Mouse (Mus musculus) embryonic facial prominence, embryonic 11.5 days (tissue): ENCODE data around the gene Cdc42bpb. TPM values are rescaled to one million over a fixed set of nuclear protein-coding genes. Genes with fewer than 3 reads are reported as not detected.

ENCODE experiments used
- ATAC-seq: fragments of 200-750 bp; cut with Nextera tagmentation; replicated peaks from 2 replicates; pipeline ENCODE4 v1.8.0; 2017; ENCODE audit warnings: low read depth; ENCODE audit not compliant: insufficient number of reproducible peaks, low FRiP score, low TSS enrichment
- DNase-seq: peaks from one replicate; pipeline ENCODE4 v3.0.0-alpha.2; 2015; ENCODE audit warnings: low spot score
- H3K27ac ChIP-seq: fragments of 300-500 bp; sonication (generic); replicated peaks from 2 replicates; pipeline ENCODE4 v1.5.1; 2014; ENCODE audit warnings: mild to moderate bottlenecking, low read depth, low read length, control low read depth
- H3K27me3 ChIP-seq: fragments of 300-500 bp; sonication (generic); 2 replicates; pipeline ENCODE4 v1.6.1; 2014; ENCODE audit warnings: mild to moderate bottlenecking, low read length, moderate library complexity, mixed read lengths; ENCODE audit not compliant: control insufficient read depth, insufficient read depth
- H3K36me3 ChIP-seq: fragments of 300-500 bp; sonication (generic); replicated peaks from 2 replicates; pipeline ENCODE4 v1.6.1; 2014; ENCODE audit warnings: low read depth, mild to moderate bottlenecking, low read length, moderate library complexity, mixed read lengths; ENCODE audit not compliant: control insufficient read depth, insufficient read depth
- H3K4me1 ChIP-seq: fragments of 300-500 bp; sonication (generic); 2 replicates; pipeline ENCODE4 v1.6.1; 2014; ENCODE audit warnings: low read length, mixed read lengths; ENCODE audit not compliant: control insufficient read depth, insufficient read depth
- H3K4me2 ChIP-seq: fragments of 300-500 bp; sonication (generic); 2 replicates; pipeline ENCODE4 v1.6.1; 2014; ENCODE audit warnings: low read depth, mild to moderate bottlenecking, control low read depth, low read length, moderate library complexity
- H3K4me3 ChIP-seq: fragments of 300-500 bp; sonication (generic); 2 replicates; pipeline ENCODE4 v1.5.1; 2014; ENCODE audit warnings: low read depth, low read length, control low read depth
- H3K9ac ChIP-seq: fragments of 300-500 bp; sonication (generic); replicated peaks from 2 replicates; pipeline ENCODE4 v1.6.1; 2014; ENCODE audit warnings: mild to moderate bottlenecking, control low read depth, low read length
- H3K9me3 ChIP-seq: fragments of 300-500 bp; sonication (generic); replicated peaks from 2 replicates; pipeline ENCODE4 v1.6.1; 2016; ENCODE audit warnings: mild to moderate bottlenecking, low read length, inconsistent platforms, mixed read lengths; ENCODE audit not compliant: control insufficient read depth
- WGBS: fragments of 180-500 bp; shearing (Covaris S2); extraction: QIAGEN DNeasy Blood & Tissue Kit; methylation state at CpG from one replicate; pipeline ENCODE4 v1.1.7; 2014; 5-methylcytosine and 5-hydroxymethylcytosine counted together
- polyA plus RNA-seq: library from polyadenylated mRNA; unstranded; fragments of >200 nt; fragmentation: Nextera tagmentation; extraction: Ambion mirVana; gene quantifications from 2 replicates; pipeline ENCODE4 v1.2.1, GENCODE M21; 2014

Gene Cdc42bpb
- polyA plus RNA-seq, 1 experiment from 2014 or later, result 19.9 TPM

DNA sequence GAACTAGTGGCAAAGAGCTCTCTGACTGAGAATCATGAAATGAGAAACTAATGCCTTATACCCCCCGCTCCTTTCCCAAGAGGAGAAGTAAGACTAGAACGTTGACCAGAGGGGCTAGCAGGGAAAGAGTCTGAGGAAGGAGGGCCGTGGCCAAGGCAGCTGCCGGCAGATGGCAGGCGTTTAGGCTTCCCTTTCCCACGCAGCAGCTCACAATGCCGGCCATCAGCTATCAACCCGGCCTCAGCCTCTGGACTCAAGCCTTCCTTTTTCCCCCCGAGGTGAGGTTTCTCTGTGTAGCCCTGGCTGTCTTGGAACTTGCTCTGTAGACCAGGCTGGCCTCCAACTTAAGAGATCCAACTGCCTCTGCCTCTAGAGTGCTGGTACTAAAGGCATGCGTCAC lies 25.0 kb downstream of the Cdc42bpb start:
- Histone ChIP-seq H3K27ac (no peak overlapping the region), H3K36me3 (no peaks in the 10 kb centered on the region; the same call in 1 of the 2 replicates), H3K4me2 (no peak overlapping the region), H3K4me3 (no peak overlapping the region), H3K27me3 (no peaks in the 10 kb centered on the region), H3K9ac (no peak overlapping the region), H3K4me1 (no peaks in the 10 kb centered on the region), H3K9me3 (no peaks in the 10 kb centered on the region)
- ATAC-seq, result no peak
- 81% methylated on average over 10 of the region's 10 CpGs for WGBS
- DNase-seq, result no peak

DNA sequence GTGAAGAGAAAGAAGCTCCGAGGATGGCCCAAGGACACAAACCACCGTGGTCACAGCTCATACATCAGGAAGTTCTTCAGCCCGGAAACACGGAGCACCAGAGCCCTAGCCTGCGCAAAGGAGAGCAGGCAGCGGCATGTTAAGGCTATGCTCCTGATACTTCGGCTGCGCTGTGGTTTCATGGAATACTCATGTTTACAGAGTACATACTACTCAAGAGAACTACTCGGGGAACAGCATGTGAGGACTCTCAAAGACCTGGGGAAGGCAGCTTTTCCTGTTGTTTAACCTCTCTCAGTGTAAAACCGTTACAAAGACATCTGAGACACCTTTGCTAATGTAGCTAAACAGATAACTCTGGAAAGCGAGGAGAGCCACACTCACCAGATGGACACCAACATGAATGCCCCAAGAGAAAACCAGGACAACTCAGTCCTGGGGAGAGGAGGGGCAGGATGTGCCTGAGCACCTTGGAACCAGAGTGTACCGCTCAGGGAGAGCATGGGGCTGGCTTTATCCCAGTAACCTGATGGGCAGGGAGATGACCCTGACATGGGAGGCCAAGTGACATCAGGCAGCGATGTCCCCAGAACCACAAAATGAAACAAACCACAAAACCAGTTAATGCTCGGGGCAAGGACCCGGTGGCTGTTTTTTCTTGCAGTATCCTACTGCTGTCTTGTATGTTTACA lies 27.8 kb downstream of the Cdc42bpb start:
- ATAC-seq (no peak), DNase-seq (no peak)
- no peak overlapping the region for H3K9ac ChIP-seq
- H3K9me3 ChIP-seq, result no peaks in the 10 kb centered on the region
- H3K27me3 ChIP-seq, result no peaks in the 10 kb centered on the region
- no peaks in the 10 kb centered on the region; the same call in 1 of the 2 replicates for H3K36me3 ChIP-seq
- H3K27ac ChIP-seq, result no peak overlapping the region
- H3K4me2 ChIP-seq, result no peak overlapping the region
- H3K4me1 ChIP-seq, result no peaks in the 10 kb centered on the region
- 93% methylated on average over 15 of the region's 15 CpGs for WGBS
- no peak overlapping the region for H3K4me3 ChIP-seq

DNA sequence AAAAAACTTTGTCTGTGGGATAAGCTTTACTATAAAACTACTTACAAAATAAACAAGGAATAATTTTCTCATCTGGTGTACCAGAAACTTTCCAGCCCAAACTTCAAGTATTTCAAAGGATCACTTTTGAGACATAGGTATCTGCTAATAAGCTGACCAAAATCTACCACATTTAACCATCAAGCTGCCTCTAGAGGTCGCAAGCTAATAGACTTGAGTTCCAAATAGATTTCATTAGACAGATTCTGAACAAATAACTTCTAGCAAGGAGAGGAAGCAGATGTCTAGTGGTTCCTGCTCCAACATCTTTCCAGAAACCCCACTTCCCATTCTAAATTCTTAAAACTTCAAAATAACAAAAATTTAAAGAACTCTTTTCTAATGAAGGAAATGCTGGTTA lies 33.6 kb downstream of the Cdc42bpb start:
- Histone ChIP-seq H3K4me3 (no peak overlapping the region), H3K4me2 (no peak overlapping the region), H3K4me1 (no peaks in the 10 kb centered on the region), H3K9me3 (no peaks in the 10 kb centered on the region), H3K9ac (no peak overlapping the region), H3K36me3 (peaks cover 3% of the 10 kb centered on the region), H3K27ac (no peak overlapping the region), H3K27me3 (no peaks in the 10 kb centered on the region)
- DNase-seq (no peak), ATAC-seq (no peak)
- WGBS, result 72% methylated on average over 1 of the region's 1 CpGs

DNA sequence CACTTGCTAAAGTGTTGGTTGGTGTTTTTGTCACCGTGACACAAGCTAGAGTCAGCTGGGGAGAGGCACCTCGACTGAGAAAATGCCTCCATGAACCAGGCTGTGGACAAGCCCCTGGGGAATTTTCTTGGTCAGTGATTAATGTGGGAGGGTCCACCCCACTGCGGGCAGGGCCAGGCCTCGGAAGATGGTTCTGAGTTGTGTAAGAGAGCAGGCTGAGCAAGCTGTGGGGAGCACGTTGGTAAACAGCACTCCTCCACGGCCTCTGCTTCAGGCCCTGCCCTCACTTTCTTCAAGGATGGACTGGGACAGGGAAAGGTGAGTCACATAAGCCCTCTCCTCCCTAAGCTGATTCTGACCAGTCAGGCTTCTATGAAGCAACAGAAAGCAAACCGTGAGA lies 36.8 kb downstream of the Cdc42bpb start:
- Histone ChIP-seq H3K4me3 (no peak overlapping the region), H3K9ac (no peak overlapping the region), H3K4me2 (no peak overlapping the region), H3K27me3 (no peaks in the 10 kb centered on the region), H3K36me3 (peaks cover 5% of the 10 kb centered on the region; the same call in 1 of the 2 replicates), H3K9me3 (no peaks in the 10 kb centered on the region), H3K27ac (no peak overlapping the region), H3K4me1 (no peaks in the 10 kb centered on the region)
- no peak for ATAC-seq
- 89% methylated on average over 7 of the region's 7 CpGs for WGBS
- DNase-seq, result no peak

DNA sequence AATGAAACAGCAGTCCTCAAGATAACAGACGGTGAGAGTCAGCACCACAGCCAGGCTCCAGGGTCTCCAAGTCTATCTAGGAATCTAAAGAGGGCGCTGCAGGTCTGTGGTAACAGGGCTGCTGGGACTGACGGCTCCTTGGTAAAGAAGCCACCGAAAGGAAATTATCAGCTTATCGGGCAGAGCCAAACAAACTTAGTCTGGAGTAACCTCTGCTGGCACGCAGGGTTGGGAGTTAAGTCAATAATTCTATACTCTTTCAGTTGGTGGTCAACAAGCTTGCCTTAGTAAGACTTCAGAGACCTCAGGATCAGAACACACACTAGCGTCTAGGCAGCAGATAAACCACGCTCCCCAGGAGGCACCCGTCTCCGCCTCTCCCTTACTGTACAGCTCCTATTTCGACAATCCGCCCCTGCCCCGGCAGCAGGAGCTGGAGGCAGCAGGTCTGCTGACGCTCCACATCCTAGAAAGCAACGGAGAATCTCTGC lies 39.6 kb downstream of the Cdc42bpb start:
- ATAC-seq (no peak), DNase-seq (no peak)
- Histone ChIP-seq H3K9ac (no peak overlapping the region), H3K27ac (no peak overlapping the region), H3K4me2 (no peak overlapping the region), H3K36me3 (peaks cover 5% of the 10 kb centered on the region; the same call in 1 of the 2 replicates), H3K4me1 (no peaks in the 10 kb centered on the region), H3K9me3 (no peaks in the 10 kb centered on the region), H3K27me3 (no peaks in the 10 kb centered on the region), H3K4me3 (no peak overlapping the region)
- WGBS, result 77% methylated on average over 15 of the region's 15 CpGs

DNA sequence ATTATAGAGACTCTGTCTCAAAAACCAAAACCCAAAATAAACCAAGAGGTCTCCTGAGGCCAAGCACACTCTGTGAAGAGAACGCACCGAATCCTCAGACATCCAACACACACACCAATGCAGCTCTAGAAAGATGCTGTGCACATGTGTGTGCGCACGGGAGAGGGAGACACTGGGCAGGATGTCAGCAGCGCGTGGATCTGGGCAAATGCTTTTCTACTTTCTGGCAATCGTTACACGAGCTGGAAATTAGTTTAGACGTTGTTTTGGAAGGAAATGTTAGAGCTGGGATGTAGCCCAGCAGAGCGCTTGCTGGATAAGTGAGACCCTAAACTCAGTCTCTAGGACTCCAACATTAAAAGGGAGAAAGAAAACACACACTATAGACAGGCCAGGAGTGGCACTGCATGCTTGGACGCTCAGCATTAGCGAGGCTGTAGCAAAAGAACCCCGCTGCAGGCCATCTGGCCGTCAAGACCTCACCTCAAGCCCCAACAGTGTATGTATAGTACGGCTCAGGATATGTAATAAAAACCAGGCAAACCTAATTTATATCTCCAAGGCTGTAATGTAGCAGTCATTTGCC lies 44.4 kb downstream of the Cdc42bpb start:
- Histone ChIP-seq H3K27ac (no peak overlapping the region), H3K9ac (no peak overlapping the region), H3K4me1 (no peaks in the 10 kb centered on the region), H3K27me3 (no peaks in the 10 kb centered on the region), H3K4me3 (no peak overlapping the region), H3K9me3 (no peaks in the 10 kb centered on the region), H3K36me3 (no peaks in the 10 kb centered on the region), H3K4me2 (no peak overlapping the region)
- ATAC-seq (no peak), DNase-seq (no peak)
- 76% methylated on average over 15 of the region's 15 CpGs for WGBS

DNA sequence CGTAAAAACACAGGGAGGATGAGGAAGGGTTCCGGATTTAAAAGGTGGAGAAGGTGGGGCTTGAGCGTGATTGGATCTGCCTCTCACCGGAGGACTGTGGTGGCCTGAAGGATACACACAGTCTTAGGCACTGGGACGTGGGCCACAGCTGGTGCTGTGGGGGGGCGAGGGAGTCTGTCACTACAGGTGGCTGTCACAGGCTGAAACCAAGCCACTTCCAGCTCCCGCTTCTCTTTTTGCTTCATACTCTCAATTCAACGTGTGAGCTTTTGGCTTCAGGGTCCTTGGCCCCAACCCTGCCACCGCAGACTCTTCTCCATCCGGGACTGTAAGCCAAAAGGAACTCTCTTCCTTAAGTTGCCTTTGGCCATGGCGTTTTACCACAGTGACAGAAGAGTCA lies 45.1 kb downstream of the Cdc42bpb start:
- H3K9me3 ChIP-seq, result no peaks in the 10 kb centered on the region
- ATAC-seq (no peak), DNase-seq (no peak)
- no peaks in the 10 kb centered on the region for H3K27me3 ChIP-seq
- no peak overlapping the region for H3K4me2 ChIP-seq
- no peaks in the 10 kb centered on the region for H3K4me1 ChIP-seq
- no peaks in the 10 kb centered on the region for H3K36me3 ChIP-seq
- 92% methylated on average over 11 of the region's 11 CpGs for WGBS
- no peak overlapping the region for H3K27ac ChIP-seq
- no peak overlapping the region for H3K4me3 ChIP-seq
- H3K9ac ChIP-seq, result no peak overlapping the region

DNA sequence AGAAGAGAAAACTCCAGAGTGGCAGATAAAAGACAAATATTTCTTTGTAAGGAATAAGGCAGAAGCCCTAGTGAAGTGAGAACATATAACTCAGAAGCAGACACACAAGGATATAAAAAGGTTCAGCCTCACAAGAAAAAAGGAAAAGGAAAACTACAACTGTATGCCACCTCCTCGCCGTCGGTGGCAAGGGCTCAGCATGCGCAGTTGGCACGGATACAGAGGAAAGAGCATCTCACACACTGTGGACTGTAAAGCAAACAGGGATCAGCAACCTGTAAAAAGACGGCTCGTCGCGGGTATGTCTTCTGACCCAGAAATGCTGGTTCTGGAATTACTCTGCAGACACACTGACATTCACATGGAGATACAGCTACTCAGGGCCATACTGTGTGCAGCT lies 45.9 kb downstream of the Cdc42bpb start:
- Histone ChIP-seq H3K9me3 (no peaks in the 10 kb centered on the region), H3K27me3 (no peaks in the 10 kb centered on the region), H3K4me1 (no peaks in the 10 kb centered on the region), H3K4me2 (no peak overlapping the region), H3K27ac (no peak overlapping the region), H3K4me3 (no peak overlapping the region), H3K9ac (no peak overlapping the region), H3K36me3 (no peaks in the 10 kb centered on the region)
- ATAC-seq (no peak), DNase-seq (no peak)
- 94% methylated on average over 9 of the region's 9 CpGs for WGBS
